15 mouse cellular contexts compared by ENCODE assay signal in genomic region chr16:25660510-25661235, GRCm38 (mm10). TPM values are rescaled to one million over a fixed set of nuclear protein-coding genes. Genes with fewer than 3 reads are reported as not detected.
A peak's percentile ranks its signal among the peaks of the same experiment; 100 is the strongest.
DNase-seq lines count a peak whose midpoint lies in the region; ATAC-seq and TF ChIP-seq lines count a peak whose summit lies in the region.
"Had no signal": no experiment of that assay in that cellular context is flagged by ENCODE, and none has a peak within 500 bp of the region (broad histone marks: within the 10 kb centered on the region; RNA-seq: fewer than 3 reads in every experiment).

No protein-coding gene starts in this region.

- H3K4me1 ChIP-seq in kidney, postnatal 0 days (replicated peaks; ENCODE audit: insufficient read depth, low read length) = no peaks in the 10 kb centered on the region
- no peaks in the 10 kb centered on the region for H3K4me1 ChIP-seq in forebrain, embryonic 14.5 days (ENCODE audit: control insufficient read depth, insufficient read depth, low read length)
- no peaks in the 10 kb centered on the region; the same call in 1 of the 2 replicates for H3K4me1 ChIP-seq in neural tube, embryonic 12.5 days
- H3K4me1 ChIP-seq: liver, embryonic 13.5 days had no signal

- no peak overlapping the region for H3K9ac ChIP-seq in kidney, postnatal 0 days (ENCODE audit: low read depth, low read length)
- H3K9ac ChIP-seq in forebrain, embryonic 14.5 days (ENCODE audit: low read length) = no peak overlapping the region
- H3K9ac ChIP-seq in neural tube, embryonic 12.5 days = no peak overlapping the region
- H3K9ac ChIP-seq: liver, embryonic 13.5 days had no signal

- H3K4me3 ChIP-seq in kidney, postnatal 0 days (replicated peaks; ENCODE audit: low read depth, low read length) = no peak overlapping the region
- H3K4me3 ChIP-seq in forebrain, embryonic 14.5 days (ENCODE audit: low read depth, low read length) = no peak overlapping the region
- no peak overlapping the region for H3K4me3 ChIP-seq in neural tube, embryonic 12.5 days
- H3K4me3 ChIP-seq: liver, embryonic 13.5 days had no signal

- H3K27ac ChIP-seq in kidney, postnatal 0 days = no peak overlapping the region
- H3K27ac ChIP-seq in forebrain, embryonic 14.5 days (ENCODE audit: low read depth, low read length) = no peak overlapping the region
- no peak overlapping the region for H3K27ac ChIP-seq in neural tube, embryonic 12.5 days
- H3K27ac ChIP-seq: liver, embryonic 13.5 days had no signal

- no peak for TF ChIP-seq CTCF in kidney, postnatal 0 days (IDR thresholded peaks at IDR 0.05; ENCODE audit: low read depth)

- peak; percentile 4 for DNase-seq in embryo, embryonic 11 days
- DNase-seq in embryo, embryonic 10 days (ENCODE audit: low spot score) = no peak
- DNase-seq in kidney, postnatal 0 days (ENCODE audit: low spot score) = peak; percentile 24
- DNase-seq in kidney, postnatal 4 days = no peak
- DNase-seq in forebrain, embryonic 14.5 days (ENCODE audit: low spot score) = peak; percentile 69
- DNase-seq in urinary bladder, postnatal 14 days (ENCODE audit: low spot score) = no peak
- no peak for DNase-seq in yolk sac, embryonic 10.5 days (ENCODE audit: low spot score)
- DNase-seq: cerebellum, adult 8-10 months; gastrocnemius, postnatal 14 days; heart, postnatal 36 days; kidney, adult 11 months; liver, embryonic 13.5 days had no signal

- H3K36me3 ChIP-seq in kidney, postnatal 0 days (ENCODE audit: insufficient read depth, low read length) = no peaks in the 10 kb centered on the region
- no peaks in the 10 kb centered on the region for H3K36me3 ChIP-seq in forebrain, embryonic 14.5 days (ENCODE audit: control insufficient read depth, insufficient read depth, low read length)
- no peaks in the 10 kb centered on the region for H3K36me3 ChIP-seq in neural tube, embryonic 12.5 days
- H3K36me3 ChIP-seq: liver, embryonic 13.5 days had no signal

- ATAC-seq in kidney, postnatal 0 days (replicated peaks; ENCODE audit: low FRiP score, low read depth) = no peak
- ATAC-seq in forebrain, embryonic 14.5 days = peak; percentile 82
- ATAC-seq in neural tube, embryonic 12.5 days (ENCODE audit: low FRiP score, low read depth) = peak; percentile 88
- ATAC-seq: lung, postnatal 0 days had no signal

- no peak overlapping the region for H3K4me2 ChIP-seq in kidney, postnatal 0 days (ENCODE audit: low read length)
- H3K4me2 ChIP-seq in forebrain, embryonic 14.5 days (ENCODE audit: low read length) = peak overlapping the region; percentile 16; the same call in 1 of the 2 replicates
- no peak overlapping the region for H3K4me2 ChIP-seq in neural tube, embryonic 12.5 days (replicated peaks)
- H3K4me2 ChIP-seq: heart, embryonic 11.5 days; liver, embryonic 13.5 days had no signal

- WGBS in kidney, postnatal 0 days = 52% methylated on average over 9 of the region's 9 CpGs
- 23% methylated on average over 9 of the region's 9 CpGs for WGBS in forebrain, embryonic 14.5 days
- 64% methylated on average over 9 of the region's 9 CpGs for WGBS in neural tube, embryonic 12.5 days

- H3K9me3 ChIP-seq in kidney, postnatal 0 days (replicated peaks; ENCODE audit: low read length) = no peaks in the 10 kb centered on the region; the same call in 1 of the 2 replicates
- H3K9me3 ChIP-seq in forebrain, embryonic 14.5 days (replicated peaks; ENCODE audit: control insufficient read depth, low read length) = no peaks in the 10 kb centered on the region
- no peaks in the 10 kb centered on the region for H3K9me3 ChIP-seq in neural tube, embryonic 12.5 days
- H3K9me3 ChIP-seq: liver, embryonic 13.5 days had no signal

- no peaks in the 10 kb centered on the region for H3K27me3 ChIP-seq in kidney, postnatal 0 days (ENCODE audit: insufficient read depth, low read length)
- no peaks in the 10 kb centered on the region for H3K27me3 ChIP-seq in forebrain, embryonic 14.5 days (replicated peaks; ENCODE audit: control insufficient read depth, insufficient read depth, low read length)
- H3K27me3 ChIP-seq in neural tube, embryonic 12.5 days (replicated peaks) = no peaks in the 10 kb centered on the region
- H3K27me3 ChIP-seq: liver, embryonic 13.5 days had no signal

RNA-seq across cellular contexts. Expression of gene Trp63, which starts 22.9 kb away (rescaled TPM):
- polyA plus RNA-seq in kidney, postnatal 0 days (2015; fragmentation: Nextera tagmentation; extraction: Ambion mirVana) = 1.2 and 1.3 TPM in 2 replicates
- polyA plus RNA-seq in forebrain, embryonic 14.5 days (2014; fragmentation: Nextera tagmentation; extraction: Ambion mirVana) = 0.04 and 0.11 TPM in 2 replicates
- 3.0 and 3.3 TPM in 2 replicates for polyA plus RNA-seq in neural tube, embryonic 12.5 days (2016; fragmentation: Nextera tagmentation; extraction: Ambion mirVana)

Comparison
In these comparisons a context has a peak if more than half of its experiments do, and no peak if none do; other contexts are left out.
1. DNase-seq: peak in embryo, embryonic 11 days (single experiment), kidney, postnatal 0 days (single experiment) and forebrain, embryonic 14.5 days (single experiment); none in embryo, embryonic 10 days (single experiment), kidney, postnatal 4 days (0 of 2), urinary bladder, postnatal 14 days (single experiment) and yolk sac, embryonic 10.5 days (single experiment).